Mouse (Mus musculus): ENCODE results near the gene Tesk1. TPM values are rescaled to one million over a fixed set of nuclear protein-coding genes. Genes with fewer than 3 reads are reported as not detected.
A peak's percentile ranks its signal among the peaks of the same experiment; 100 is the strongest.

Gene Tesk1
- polyA plus RNA-seq, 1 experiment from 2014 or later, result 1.6 TPM

GRCm38 (mm10) chr4:43417269-43418062 lies 24.3 kb upstream of the Tesk1 start:
- 62% methylated on average over 16 of the region's 16 CpGs for WGBS
- ATAC-seq (replicated peaks; ENCODE audit: extremely low read depth, insufficient read depth, low FRiP score), result no peak
- Histone ChIP-seq H3K4me2 (ENCODE audit: low read depth, low read length) (no peak overlapping the region), H3K9ac (ENCODE audit: low read length) (no peak overlapping the region), H3K4me1 (ENCODE audit: control insufficient read depth, insufficient read depth, low read length) (peaks cover 17% of the 10 kb centered on the region), H3K4me3 (ENCODE audit: low read length) (no peak overlapping the region), H3K36me3 (ENCODE audit: control insufficient read depth, insufficient read depth) (peaks cover 28% of the 10 kb centered on the region), H3K9me3 (replicated peaks; ENCODE audit: control insufficient read depth, low read length) (no peaks in the 10 kb centered on the region), H3K27me3 (ENCODE audit: control insufficient read depth, insufficient read depth, low read length) (no peaks in the 10 kb centered on the region), H3K27ac (ENCODE audit: low read length) (no peak overlapping the region)

GRCm38 (mm10) chr4:43418450-43418849 lies 23.3 kb upstream of the Tesk1 start:
- Histone ChIP-seq H3K9ac (ENCODE audit: low read length) (no peak overlapping the region), H3K27ac (ENCODE audit: low read length) (0 out of 2 replicates have a peak overlapping the region, but pooled peaks have one; percentile 6), H3K36me3 (ENCODE audit: control insufficient read depth, insufficient read depth) (peaks cover 35% of the 10 kb centered on the region), H3K4me2 (ENCODE audit: low read depth, low read length) (no peak overlapping the region), H3K4me3 (ENCODE audit: low read length) (no peak overlapping the region), H3K27me3 (ENCODE audit: control insufficient read depth, insufficient read depth, low read length) (no peaks in the 10 kb centered on the region), H3K4me1 (ENCODE audit: control insufficient read depth, insufficient read depth, low read length) (peaks cover 17% of the 10 kb centered on the region), H3K9me3 (replicated peaks; ENCODE audit: control insufficient read depth, low read length) (no peaks in the 10 kb centered on the region)
- no peak for ATAC-seq (replicated peaks; ENCODE audit: extremely low read depth, insufficient read depth, low FRiP score)
- WGBS, result 69% methylated on average over 4 of the region's 4 CpGs

GRCm38 (mm10) chr4:43418973-43419656 lies 22.6 kb upstream of the Tesk1 start:
- H3K27ac ChIP-seq (ENCODE audit: low read length), result peak overlapping the region; percentile 15; the same call in 1 of the 2 replicates
- peak overlapping the region; percentile 13; the same call in 1 of the 2 replicates for H3K9ac ChIP-seq (ENCODE audit: low read length)
- H3K4me3 ChIP-seq (ENCODE audit: low read length), result no peak overlapping the region
- WGBS, result 59% methylated on average over 15 of the region's 15 CpGs
- H3K36me3 ChIP-seq (ENCODE audit: control insufficient read depth, insufficient read depth), result peaks cover 41% of the 10 kb centered on the region
- H3K9me3 ChIP-seq (replicated peaks; ENCODE audit: control insufficient read depth, low read length), result no peaks in the 10 kb centered on the region
- H3K4me1 ChIP-seq (ENCODE audit: control insufficient read depth, insufficient read depth, low read length), result peaks cover 17% of the 10 kb centered on the region
- no peak for ATAC-seq (replicated peaks; ENCODE audit: extremely low read depth, insufficient read depth, low FRiP score)
- no peak overlapping the region for H3K4me2 ChIP-seq (ENCODE audit: low read depth, low read length)
- no peaks in the 10 kb centered on the region for H3K27me3 ChIP-seq (ENCODE audit: control insufficient read depth, insufficient read depth, low read length)

- no peak overlapping the region for H3K4me3 ChIP-seq (ENCODE audit: low read length)
- peaks cover 2% of the 10 kb centered on the region; the same call in 1 of the 2 replicates for H3K27me3 ChIP-seq (ENCODE audit: control insufficient read depth, insufficient read depth, low read length)
- peaks cover 47% of the 10 kb centered on the region for H3K36me3 ChIP-seq (ENCODE audit: control insufficient read depth, insufficient read depth)
- peaks cover 17% of the 10 kb centered on the region for H3K4me1 ChIP-seq (ENCODE audit: control insufficient read depth, insufficient read depth, low read length)
- H3K4me2 ChIP-seq (ENCODE audit: low read depth, low read length), result no peak overlapping the region
- ATAC-seq (replicated peaks; ENCODE audit: extremely low read depth, insufficient read depth, low FRiP score), result no peak
- H3K9me3 ChIP-seq (replicated peaks; ENCODE audit: control insufficient read depth, low read length), result no peaks in the 10 kb centered on the region
- WGBS, result 62% methylated on average over 9 of the region's 9 CpGs
- no peak overlapping the region for H3K27ac ChIP-seq (ENCODE audit: low read length)
- no peak overlapping the region; the same call in 1 of the 2 replicates for H3K9ac ChIP-seq (ENCODE audit: low read length)
Observed at GRCm38 (mm10) chr4:43419801-43420281, 21.9 kb upstream of the Tesk1 start.

GRCm38 (mm10) chr4:43420305-43420704 lies 21.4 kb upstream of the Tesk1 start:
- ATAC-seq (replicated peaks; ENCODE audit: extremely low read depth, insufficient read depth, low FRiP score), result 0 out of 2 replicates have a peak, but pooled peaks have one; percentile 19
- 4% methylated on average over 6 of the region's 6 CpGs for WGBS

GRCm38 (mm10) chr4:43421632-43422240 lies 20.0 kb upstream of the Tesk1 start:
- Histone ChIP-seq H3K4me3 (ENCODE audit: low read length) (no peak overlapping the region), H3K4me1 (ENCODE audit: control insufficient read depth, insufficient read depth, low read length) (peaks cover 16% of the 10 kb centered on the region), H3K9ac (ENCODE audit: low read length) (no peak overlapping the region), H3K4me2 (ENCODE audit: low read depth, low read length) (no peak overlapping the region), H3K27me3 (ENCODE audit: control insufficient read depth, insufficient read depth, low read length) (peaks cover 16% of the 10 kb centered on the region), H3K9me3 (replicated peaks; ENCODE audit: control insufficient read depth, low read length) (no peaks in the 10 kb centered on the region), H3K27ac (ENCODE audit: low read length) (no peak overlapping the region), H3K36me3 (ENCODE audit: control insufficient read depth, insufficient read depth) (peaks cover 47% of the 10 kb centered on the region)
- WGBS, result 73% methylated on average over 28 of the region's 28 CpGs
- ATAC-seq (replicated peaks; ENCODE audit: extremely low read depth, insufficient read depth, low FRiP score), result no peak

More at GRCm38 (mm10) chr4:43420305-43420704, 21.4 kb upstream of the Tesk1 start:
- Histone ChIP-seq H3K4me2 (ENCODE audit: low read depth, low read length) (no peak overlapping the region), H3K4me1 (ENCODE audit: control insufficient read depth, insufficient read depth, low read length) (peaks cover 17% of the 10 kb centered on the region), H3K27me3 (ENCODE audit: control insufficient read depth, insufficient read depth, low read length) (peaks cover 7% of the 10 kb centered on the region; the same call in 1 of the 2 replicates), H3K9ac (ENCODE audit: low read length) (no peak overlapping the region), H3K27ac (ENCODE audit: low read length) (no peak overlapping the region), H3K36me3 (ENCODE audit: control insufficient read depth, insufficient read depth) (peaks cover 46% of the 10 kb centered on the region), H3K4me3 (ENCODE audit: low read length) (no peak overlapping the region), H3K9me3 (replicated peaks; ENCODE audit: control insufficient read depth, low read length) (no peaks in the 10 kb centered on the region)

GRCm38 (mm10) chr4:43423267-43423934 lies 18.3 kb upstream of the Tesk1 start:
- no peak for ATAC-seq (replicated peaks; ENCODE audit: extremely low read depth, insufficient read depth, low FRiP score)

GRCm38 (mm10) chr4:43424072-43424471 lies 17.7 kb upstream of the Tesk1 start:
- Histone ChIP-seq H3K27ac (ENCODE audit: low read length) (no peak overlapping the region), H3K9ac (ENCODE audit: low read length) (no peak overlapping the region), H3K9me3 (replicated peaks; ENCODE audit: control insufficient read depth, low read length) (no peaks in the 10 kb centered on the region), H3K27me3 (ENCODE audit: control insufficient read depth, insufficient read depth, low read length) (peaks cover 21% of the 10 kb centered on the region), H3K4me2 (ENCODE audit: low read depth, low read length) (no peak overlapping the region), H3K4me1 (ENCODE audit: control insufficient read depth, insufficient read depth, low read length) (peaks cover 6% of the 10 kb centered on the region), H3K4me3 (ENCODE audit: low read length) (no peak overlapping the region), H3K36me3 (ENCODE audit: control insufficient read depth, insufficient read depth) (peaks cover 46% of the 10 kb centered on the region)
- 78% methylated on average over 9 of the region's 9 CpGs for WGBS
- ATAC-seq (replicated peaks; ENCODE audit: extremely low read depth, insufficient read depth, low FRiP score), result no peak

More at GRCm38 (mm10) chr4:43423267-43423934, 18.3 kb upstream of the Tesk1 start:
- no peak overlapping the region for H3K9ac ChIP-seq (ENCODE audit: low read length)
- peaks cover 46% of the 10 kb centered on the region for H3K36me3 ChIP-seq (ENCODE audit: control insufficient read depth, insufficient read depth)
- peaks cover 6% of the 10 kb centered on the region for H3K4me1 ChIP-seq (ENCODE audit: control insufficient read depth, insufficient read depth, low read length)
- 85% methylated on average over 20 of the region's 20 CpGs for WGBS
- H3K9me3 ChIP-seq (replicated peaks; ENCODE audit: control insufficient read depth, low read length), result no peaks in the 10 kb centered on the region
- H3K27me3 ChIP-seq (ENCODE audit: control insufficient read depth, insufficient read depth, low read length), result peaks cover 21% of the 10 kb centered on the region
- no peak overlapping the region for H3K27ac ChIP-seq (ENCODE audit: low read length)
- no peak overlapping the region for H3K4me2 ChIP-seq (ENCODE audit: low read depth, low read length)
- H3K4me3 ChIP-seq (ENCODE audit: low read length), result no peak overlapping the region
